Mouse (Mus musculus) hindbrain, embryonic 11.5 days (tissue): ENCODE data around the gene Tcte3. TPM values are rescaled to one million over a fixed set of nuclear protein-coding genes. Genes with fewer than 3 reads are reported as not detected.
"Not testable (repeated sequence)": the region's sequence is repeated elsewhere in the genome, so short reads cannot be mapped to it uniquely, and the experiment has no call there.

Experiments
- ATAC-seq: fragments of 200-750 bp; cut with Nextera tagmentation; 2 replicates; pipeline ENCODE4 v1.8.0; 2017; ENCODE audit warnings: mild to moderate bottlenecking, moderate TSS enrichment, moderate library complexity; ENCODE audit not compliant: low FRiP score
- DNase-seq: peaks from one replicate; pipeline ENCODE4 v3.0.0-alpha.2; 2015; ENCODE audit warnings: low spot score
- H3K27ac ChIP-seq: fragments of 300-500 bp; sonication (generic); 2 replicates; pipeline ENCODE4 v1.5.1; 2014; ENCODE audit warnings: mild to moderate bottlenecking, low read depth, low read length
- H3K27me3 ChIP-seq: fragments of 300-500 bp; sonication (generic); 2 replicates; pipeline ENCODE4 v1.6.1; 2014; ENCODE audit warnings: mild to moderate bottlenecking, low read length, moderate library complexity, mixed read lengths; ENCODE audit not compliant: control insufficient read depth, insufficient read depth
- H3K36me3 ChIP-seq: fragments of 300-500 bp; sonication (generic); 2 replicates; pipeline ENCODE4 v1.6.1; 2014; ENCODE audit warnings: mild to moderate bottlenecking, low read length, moderate library complexity, mixed read lengths; ENCODE audit not compliant: control insufficient read depth, insufficient read depth
- H3K4me1 ChIP-seq: fragments of 300-500 bp; sonication (generic); replicated peaks from 2 replicates; pipeline ENCODE4 v1.6.1; 2014; ENCODE audit warnings: low read length, mixed read lengths; ENCODE audit not compliant: control insufficient read depth, insufficient read depth
- H3K4me2 ChIP-seq: fragments of 300-500 bp; sonication (generic); replicated peaks from 2 replicates; pipeline ENCODE4 v1.6.1; 2014; ENCODE audit warnings: mild to moderate bottlenecking, low read depth, low read length
- H3K4me3 ChIP-seq: fragments of 300-500 bp; sonication (generic); 2 replicates; pipeline ENCODE4 v1.5.1; 2014; ENCODE audit warnings: low read depth, low read length
- H3K9ac ChIP-seq: fragments of 300-500 bp; sonication (generic); 2 replicates; pipeline ENCODE4 v1.6.1; 2014; ENCODE audit warnings: low read depth, low read length
- H3K9me3 ChIP-seq: fragments of 300-500 bp; sonication (generic); 2 replicates; pipeline ENCODE4 v1.6.1; 2016; ENCODE audit warnings: low read length; ENCODE audit not compliant: control insufficient read depth
- WGBS: fragments of 180-500 bp; shearing (Covaris S2); extraction: QIAGEN DNeasy Blood & Tissue Kit; methylation state at CpG from one replicate; pipeline ENCODE4 v1.1.7; 2014; 5-methylcytosine and 5-hydroxymethylcytosine counted together
- polyA plus RNA-seq: library from polyadenylated mRNA; unstranded; fragments of >200 nt; fragmentation: Nextera tagmentation; extraction: Ambion mirVana; gene quantifications from 2 replicates; pipeline ENCODE4 v1.2.1, GENCODE M21; 2014

Tcte3 gene
- polyA plus RNA-seq, 1 experiment from 2014 or later: not detected

DNA sequence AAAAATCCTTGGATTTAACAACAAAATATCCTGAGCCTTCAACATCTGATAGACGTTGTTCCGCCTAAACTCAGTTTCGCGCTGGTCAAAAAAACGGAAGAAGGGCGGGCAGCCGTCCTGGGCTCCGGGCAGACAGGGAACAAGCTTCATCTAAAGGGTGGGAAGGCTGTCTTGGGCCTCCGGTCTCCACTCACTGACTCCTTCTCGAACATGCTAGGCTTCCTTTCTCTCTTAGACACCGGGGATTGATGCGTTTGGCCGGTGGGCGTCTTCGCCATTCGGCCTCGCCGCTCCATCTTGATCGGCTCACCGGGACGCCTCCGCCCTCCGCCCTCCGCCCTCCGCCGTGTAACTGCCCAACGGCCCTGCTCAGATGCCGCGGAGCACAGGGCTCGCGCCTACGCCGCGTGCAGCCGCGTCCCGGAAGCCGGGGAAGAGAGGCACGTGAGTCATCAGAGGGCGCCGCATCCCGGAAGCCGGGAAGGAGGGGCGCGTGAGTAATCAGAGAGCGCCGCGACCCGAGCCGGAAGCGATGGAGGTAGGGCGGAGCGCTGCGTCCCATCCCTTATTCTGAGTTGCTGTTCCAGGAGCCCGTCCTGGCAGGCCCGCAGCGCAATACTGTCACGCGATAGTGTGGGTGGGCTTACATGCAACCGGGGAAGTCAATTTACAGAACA lies 62.8 kb downstream of the Tcte3 start, which contains the start of the genes 9030025P20Rik and Gm3417:
9030025P20Rik (plus strand) TSS at position 107 of the 677 bp plus-strand sequence.
Gm3417 (minus strand) TSS at position 429 of the 677 bp plus-strand sequence.
- H3K27ac ChIP-seq, H3K27me3 ChIP-seq, H3K4me2 ChIP-seq, H3K9me3 ChIP-seq, H3K4me3 ChIP-seq, H3K4me1 ChIP-seq, H3K36me3 ChIP-seq, DNase-seq, H3K9ac ChIP-seq: not testable (repeated sequence)
- WGBS: no CpG with 5 or more reads among the region's 60 CpGs
- ATAC-seq: peak; percentile 98

DNA sequence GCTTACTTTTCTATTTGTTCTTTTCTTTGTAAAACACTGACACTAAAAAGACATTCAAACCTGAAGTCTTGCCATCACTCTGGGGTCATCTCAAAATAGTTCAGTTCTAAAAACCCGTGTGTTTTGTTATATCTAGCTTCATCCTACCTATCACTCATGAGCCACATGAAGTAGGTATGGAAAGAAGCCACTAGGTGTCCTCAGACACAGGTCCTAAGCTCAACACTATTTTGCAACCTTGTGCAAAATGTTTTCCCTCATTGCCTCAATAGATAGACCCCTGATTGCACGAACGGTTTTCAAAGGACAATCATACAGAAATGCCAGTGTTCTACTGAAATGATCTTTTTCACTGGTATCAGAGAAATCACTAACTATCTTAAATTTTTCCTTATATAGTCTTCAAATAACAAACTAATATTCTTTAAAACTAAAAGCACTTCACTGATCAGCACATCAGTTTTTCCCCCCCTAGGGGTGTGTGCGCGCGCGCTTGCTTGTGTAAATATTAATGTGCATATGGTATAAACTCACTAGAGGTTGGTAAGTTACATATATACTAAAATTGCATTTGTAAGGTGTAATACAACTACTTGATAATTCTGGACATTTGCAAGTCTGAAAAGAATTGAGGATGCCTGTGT lies 63.4 kb downstream of the Tcte3 start:
- under 1% methylated on average over 4 of the region's 7 CpGs for WGBS
- not testable (repeated sequence) for DNase-seq

More for the DNA sequence above, 63.4 kb downstream of the Tcte3 start:
- H3K36me3 ChIP-seq, H3K9ac ChIP-seq, H3K4me3 ChIP-seq, H3K4me2 ChIP-seq, H3K27me3 ChIP-seq, H3K4me1 ChIP-seq, H3K27ac ChIP-seq, H3K9me3 ChIP-seq: not testable (repeated sequence)
- ATAC-seq: peak; percentile 23

Other genes starting within 250 kb of the Tcte3 start
- 6.0 and 6.2 TPM in 2 replicates for gene Wdr27, start 98.3 kb downstream of the Tcte3 start, polyA plus RNA-seq
- 34.9 and 39.4 TPM in 2 replicates for gene 1600012H06Rik, start 98.3 kb downstream of the Tcte3 start, polyA plus RNA-seq
- gene Phf10, start 80.2 kb downstream of the Tcte3 start, polyA plus RNA-seq: 32.0 and 39.2 TPM in 2 replicates
- 10.1 and 13.0 TPM in 2 replicates for gene 9030025P20Rik, start 63.0 kb downstream of the Tcte3 start, polyA plus RNA-seq
- gene Gm3417, start 62.7 kb downstream of the Tcte3 start, polyA plus RNA-seq: 0.54 and 1.2 TPM in 2 replicates
- 8.0 and 10.3 TPM in 2 replicates for gene Gm3435, start 31.3 kb downstream of the Tcte3 start, polyA plus RNA-seq
- gene Ermard, start 280 bp downstream of the Tcte3 start, polyA plus RNA-seq: 71.4 and 92.2 TPM in 2 replicates
- gene Gm3448, start within 50 bp of the Tcte3 start, polyA plus RNA-seq: 2.9 and 6.0 TPM in 2 replicates